Mouse (Mus musculus): ENCODE results near the gene Ctr9. TPM values are rescaled to one million over a fixed set of nuclear protein-coding genes. Genes with fewer than 3 reads are reported as not detected.

The Ctr9 gene
- polyA plus RNA-seq, 1 experiment from 2014 or later = 62.7 TPM

DNA sequence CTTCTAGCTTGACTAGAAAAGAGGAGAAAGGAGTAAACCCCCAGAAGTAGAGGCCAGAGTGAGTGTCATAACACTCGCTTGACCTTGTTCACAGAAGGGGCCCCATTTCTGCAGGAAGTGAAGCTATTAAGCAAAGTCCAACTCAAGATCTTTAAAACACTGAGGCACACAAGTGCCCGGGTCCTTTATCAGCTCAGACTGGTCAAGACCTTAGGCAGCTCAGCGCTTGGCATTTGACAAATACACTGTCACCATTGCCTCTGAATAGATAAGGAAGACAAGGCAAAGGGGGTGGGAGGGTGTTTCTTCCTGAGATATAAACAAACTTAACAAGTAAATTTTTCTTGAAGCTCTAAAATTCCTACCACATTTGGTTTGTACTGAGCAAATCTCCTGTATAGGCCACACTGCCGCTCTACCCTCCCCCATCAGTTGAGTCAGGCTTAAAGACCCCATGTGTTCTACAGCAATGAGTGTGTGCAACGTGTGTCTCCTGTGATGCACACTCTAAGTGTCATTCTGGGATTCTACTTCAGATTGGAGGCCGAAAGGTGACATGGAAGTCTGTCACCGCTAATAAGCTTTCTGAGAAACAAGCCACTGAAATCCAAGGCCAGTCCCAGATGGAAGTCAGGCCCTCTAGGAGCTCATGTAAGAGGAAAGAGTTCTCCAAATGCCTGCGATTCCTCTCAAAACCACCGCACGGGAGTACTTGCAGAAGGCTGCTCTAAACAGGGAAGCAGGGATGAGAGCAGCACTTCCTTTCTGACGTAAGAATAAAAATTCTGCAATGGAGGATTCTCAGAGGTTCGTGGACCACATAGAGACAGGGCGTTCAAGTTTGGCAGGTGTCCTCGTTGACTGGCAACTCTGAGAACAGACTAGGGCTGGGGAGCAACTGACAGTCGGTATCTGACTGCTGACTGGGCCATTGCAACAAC is 29.6 kb upstream of the Ctr9 start:
- ATAC-seq (ENCODE audit: insufficient number of reproducible peaks, low FRiP score, low TSS enrichment, low read depth) = no peak
- no peaks in the 10 kb centered on the region for H3K36me3 ChIP-seq
- H3K4me1 ChIP-seq = no peaks in the 10 kb centered on the region
- H3K9me3 ChIP-seq = no peaks in the 10 kb centered on the region
- no peak overlapping the region for H3K9ac ChIP-seq
- H3K27me3 ChIP-seq = no peaks in the 10 kb centered on the region
- no peak overlapping the region for H3K4me2 ChIP-seq
- 78% methylated on average over 15 of the region's 15 CpGs for WGBS
- no peak overlapping the region for H3K4me3 ChIP-seq
- H3K27ac ChIP-seq = no peak overlapping the region

DNA sequence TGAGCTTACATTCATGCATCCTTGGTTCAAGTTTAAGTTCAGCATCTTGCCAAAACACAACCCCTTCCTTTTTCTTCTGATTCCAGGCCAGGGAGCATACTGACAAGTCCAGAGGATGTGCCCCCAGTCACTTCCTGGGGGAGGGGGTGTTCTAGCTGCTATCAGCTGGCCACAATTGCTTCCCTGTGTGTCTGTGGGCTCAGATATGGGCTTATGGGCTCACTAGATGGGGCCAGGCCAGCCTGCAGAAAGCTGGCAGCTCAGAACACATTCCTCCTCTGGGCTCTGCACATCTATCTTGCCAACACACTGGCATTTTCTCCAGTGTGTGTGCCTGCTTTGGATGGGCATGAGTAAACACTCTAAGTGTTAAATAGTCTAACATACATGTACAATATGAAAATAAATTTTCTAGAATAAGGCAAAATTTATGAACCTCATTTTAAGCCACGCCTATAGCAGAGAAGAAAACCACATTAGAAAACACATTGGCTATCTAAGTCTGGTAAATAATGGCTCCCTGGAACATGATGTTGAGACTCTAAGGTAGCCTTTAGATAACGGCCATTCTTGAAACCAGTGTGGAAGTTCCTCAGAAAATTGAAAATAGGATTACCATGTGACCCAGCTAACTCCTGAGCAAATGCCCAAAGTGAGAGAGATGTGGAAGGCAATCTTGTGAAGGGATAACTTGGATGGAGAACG is 24.5 kb upstream of the Ctr9 start:
- no peak overlapping the region for H3K27ac ChIP-seq
- no peaks in the 10 kb centered on the region for H3K27me3 ChIP-seq
- H3K4me1 ChIP-seq = no peaks in the 10 kb centered on the region
- no peak overlapping the region for H3K4me3 ChIP-seq
- H3K9me3 ChIP-seq = no peaks in the 10 kb centered on the region
- ATAC-seq (ENCODE audit: insufficient number of reproducible peaks, low FRiP score, low TSS enrichment, low read depth) = no peak
- 85% methylated on average over 3 of the region's 3 CpGs for WGBS
- H3K36me3 ChIP-seq = no peaks in the 10 kb centered on the region
- H3K9ac ChIP-seq = no peak overlapping the region
- H3K4me2 ChIP-seq = no peak overlapping the region

- H3K9me3 ChIP-seq = no peaks in the 10 kb centered on the region
- H3K36me3 ChIP-seq = no peaks in the 10 kb centered on the region
- no peaks in the 10 kb centered on the region for H3K4me1 ChIP-seq
- H3K4me2 ChIP-seq = no peak overlapping the region
- no peak overlapping the region for H3K27ac ChIP-seq
- H3K9ac ChIP-seq = no peak overlapping the region; the same call in 1 of the 2 replicates
- no peak for ATAC-seq (ENCODE audit: insufficient number of reproducible peaks, low FRiP score, low TSS enrichment, low read depth)
- 72% methylated on average over 7 of the region's 7 CpGs for WGBS
- no peaks in the 10 kb centered on the region for H3K27me3 ChIP-seq
- no peak overlapping the region for H3K4me3 ChIP-seq
Observed at GRCm38 (mm10) chr7:111014039-111014605, 14.6 kb upstream of the Ctr9 start.

- H3K4me1 ChIP-seq = no peaks in the 10 kb centered on the region
- H3K4me3 ChIP-seq = no peak overlapping the region
- no peak overlapping the region for H3K4me2 ChIP-seq
- no peaks in the 10 kb centered on the region for H3K36me3 ChIP-seq
- no peaks in the 10 kb centered on the region for H3K9me3 ChIP-seq
- no peaks in the 10 kb centered on the region for H3K27me3 ChIP-seq
- 32% methylated on average over 5 of the region's 5 CpGs for WGBS
- no peak for ATAC-seq (ENCODE audit: insufficient number of reproducible peaks, low FRiP score, low TSS enrichment, low read depth)
- no peak overlapping the region for H3K9ac ChIP-seq
- no peak overlapping the region for H3K27ac ChIP-seq
Observed at GRCm38 (mm10) chr7:111014893-111015292, 13.9 kb upstream of the Ctr9 start.

DNA sequence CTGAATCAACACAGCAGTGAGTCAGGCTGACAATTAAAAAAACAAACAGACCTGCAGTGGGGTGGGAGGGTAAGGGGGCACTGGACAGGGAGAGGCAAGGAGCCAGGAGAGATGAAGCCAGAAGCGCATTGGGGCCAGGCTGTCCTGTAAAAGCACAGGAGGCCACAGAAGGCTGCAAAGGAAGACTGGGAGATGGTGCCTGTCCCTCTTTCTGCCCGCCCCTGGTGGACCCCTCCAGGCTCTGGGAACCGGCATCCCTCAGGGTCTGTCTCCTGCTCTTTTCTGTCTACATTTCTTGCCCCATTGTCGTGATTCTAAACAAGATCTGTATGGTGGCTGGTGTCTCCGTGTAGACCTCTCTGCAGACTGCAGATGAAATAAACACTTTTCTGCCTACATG is 13.0 kb upstream of the Ctr9 start:
- no peaks in the 10 kb centered on the region for H3K36me3 ChIP-seq
- ATAC-seq (ENCODE audit: insufficient number of reproducible peaks, low FRiP score, low TSS enrichment, low read depth) = no peak
- no peak overlapping the region for H3K9ac ChIP-seq
- H3K4me2 ChIP-seq = no peak overlapping the region
- H3K4me3 ChIP-seq = no peak overlapping the region
- WGBS = 72% methylated on average over 5 of the region's 5 CpGs
- no peaks in the 10 kb centered on the region for H3K4me1 ChIP-seq
- H3K9me3 ChIP-seq = no peaks in the 10 kb centered on the region
- no peak overlapping the region for H3K27ac ChIP-seq
- no peaks in the 10 kb centered on the region for H3K27me3 ChIP-seq

DNA sequence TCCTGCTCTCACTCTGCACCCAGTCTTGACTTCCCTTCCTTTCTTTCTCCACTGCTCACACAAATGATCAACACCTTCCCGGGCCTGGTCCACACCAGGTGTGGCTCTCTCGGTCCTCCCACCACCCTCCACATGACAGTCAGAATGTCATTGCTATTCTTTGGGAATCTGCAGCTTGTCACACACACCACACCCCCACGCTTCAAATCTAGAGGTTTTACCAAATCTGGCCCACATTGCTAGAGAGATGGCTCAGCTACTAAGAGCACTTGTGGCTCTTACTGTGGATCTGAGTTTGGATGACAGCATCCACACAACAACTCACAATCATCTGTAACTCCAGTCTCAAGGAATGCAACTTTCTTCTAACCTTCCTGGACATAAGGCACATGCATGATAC is 11.8 kb upstream of the Ctr9 start:
- no peak overlapping the region for H3K9ac ChIP-seq
- no peaks in the 10 kb centered on the region for H3K9me3 ChIP-seq
- ATAC-seq (ENCODE audit: insufficient number of reproducible peaks, low FRiP score, low TSS enrichment, low read depth) = no peak
- H3K27ac ChIP-seq = no peak overlapping the region
- no peak overlapping the region for H3K4me2 ChIP-seq
- no peaks in the 10 kb centered on the region for H3K4me1 ChIP-seq
- no peak overlapping the region for H3K4me3 ChIP-seq
- WGBS = 76% methylated on average over 3 of the region's 3 CpGs
- no peaks in the 10 kb centered on the region for H3K36me3 ChIP-seq
- H3K27me3 ChIP-seq = no peaks in the 10 kb centered on the region

DNA sequence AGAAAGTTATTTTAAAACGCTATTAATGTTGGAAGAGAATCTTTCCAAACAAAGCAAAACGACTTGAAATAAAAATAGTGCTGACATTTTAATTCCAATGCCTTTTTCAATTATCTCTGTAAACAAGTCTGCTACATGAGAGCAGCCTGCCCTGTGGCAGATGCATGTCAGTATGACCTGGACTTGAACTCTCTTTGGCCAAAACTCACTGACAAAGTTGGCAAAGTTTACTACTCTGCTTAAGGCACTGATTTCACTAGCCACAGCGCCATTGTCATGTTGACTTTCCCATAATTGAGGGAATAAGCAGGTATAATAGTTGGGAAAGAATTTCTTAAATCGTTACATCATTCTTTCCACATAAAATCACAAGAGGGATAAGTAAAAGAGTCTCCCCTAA is 7.9 kb upstream of the Ctr9 start:
- Histone ChIP-seq H3K27ac (no peak overlapping the region), H3K4me1 (no peaks in the 10 kb centered on the region), H3K4me3 (no peak overlapping the region), H3K9ac (no peak overlapping the region), H3K27me3 (no peaks in the 10 kb centered on the region), H3K9me3 (no peaks in the 10 kb centered on the region), H3K4me2 (no peak overlapping the region), H3K36me3 (no peaks in the 10 kb centered on the region)
- 52% methylated on average over 4 of the region's 4 CpGs for WGBS
- ATAC-seq (ENCODE audit: insufficient number of reproducible peaks, low FRiP score, low TSS enrichment, low read depth) = no peak

- no peak overlapping the region for H3K27ac ChIP-seq
- H3K36me3 ChIP-seq = no peaks in the 10 kb centered on the region
- no peaks in the 10 kb centered on the region for H3K27me3 ChIP-seq
- H3K4me2 ChIP-seq = no peak overlapping the region
- H3K4me3 ChIP-seq = no peak overlapping the region
- no peak overlapping the region for H3K9ac ChIP-seq
- WGBS = 38% methylated on average over 8 of the region's 8 CpGs
- ATAC-seq (ENCODE audit: insufficient number of reproducible peaks, low FRiP score, low TSS enrichment, low read depth) = no peak
- 0 out of 2 replicates have a peak, but pooled peaks cover 3% of the 10 kb centered on the region for H3K4me1 ChIP-seq
- H3K9me3 ChIP-seq = no peaks in the 10 kb centered on the region
Observed at GRCm38 (mm10) chr7:111024068-111024594, 4.6 kb upstream of the Ctr9 start.

GRCm38 (mm10) chr7:111024912-111025311 is 3.8 kb upstream of the Ctr9 start:
- Histone ChIP-seq H3K27me3 (no peaks in the 10 kb centered on the region), H3K27ac (no peak overlapping the region), H3K4me2 (no peak overlapping the region), H3K9me3 (no peaks in the 10 kb centered on the region), H3K4me3 (no peak overlapping the region), H3K4me1 (peaks cover 8% of the 10 kb centered on the region), H3K36me3 (no peaks in the 10 kb centered on the region), H3K9ac (no peak overlapping the region)
- no peak for ATAC-seq (ENCODE audit: insufficient number of reproducible peaks, low FRiP score, low TSS enrichment, low read depth)
- 58% methylated on average over 4 of the region's 4 CpGs for WGBS

DNA sequence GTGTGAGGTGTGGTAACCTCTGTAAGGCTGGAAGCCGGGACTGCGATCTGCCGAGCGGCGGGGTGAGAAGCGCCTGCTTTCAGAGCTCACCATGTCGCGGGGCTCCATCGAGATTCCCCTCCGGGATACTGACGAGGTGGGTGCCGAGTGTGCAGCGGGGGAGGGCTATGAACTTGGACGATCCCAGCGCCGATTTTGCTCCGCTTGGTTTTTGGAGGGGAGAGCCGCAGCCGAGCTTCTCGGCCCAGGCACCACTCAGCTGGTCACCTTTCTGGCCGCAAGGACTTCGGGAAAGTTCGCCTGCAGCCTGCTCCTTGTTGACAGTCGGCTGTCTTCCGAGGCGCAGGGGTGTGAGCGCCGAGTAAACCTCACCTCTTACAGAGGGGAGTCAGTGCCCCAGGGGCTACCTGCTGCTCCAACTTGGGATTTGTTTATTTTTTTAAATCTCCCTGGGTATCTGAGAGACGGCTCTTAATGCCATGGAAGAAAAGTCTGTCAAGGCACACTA is 349 bp downstream of the Ctr9 start:
- H3K4me2 ChIP-seq = peak overlapping the region; percentile 69
- H3K4me1 ChIP-seq = peaks cover 9% of the 10 kb centered on the region
- H3K27ac ChIP-seq = peak overlapping the region; percentile 96
- WGBS = under 1% methylated on average over 29 of the region's 29 CpGs
- no peaks in the 10 kb centered on the region for H3K27me3 ChIP-seq
- H3K4me3 ChIP-seq = peak overlapping the region; percentile 91
- H3K36me3 ChIP-seq = peaks cover 17% of the 10 kb centered on the region
- peak overlapping the region; percentile 69 for H3K9ac ChIP-seq
- H3K9me3 ChIP-seq = no peaks in the 10 kb centered on the region
- peak; percentile 68; the same call in 1 of the 2 replicates for ATAC-seq (ENCODE audit: insufficient number of reproducible peaks, low FRiP score, low TSS enrichment, low read depth)

DNA sequence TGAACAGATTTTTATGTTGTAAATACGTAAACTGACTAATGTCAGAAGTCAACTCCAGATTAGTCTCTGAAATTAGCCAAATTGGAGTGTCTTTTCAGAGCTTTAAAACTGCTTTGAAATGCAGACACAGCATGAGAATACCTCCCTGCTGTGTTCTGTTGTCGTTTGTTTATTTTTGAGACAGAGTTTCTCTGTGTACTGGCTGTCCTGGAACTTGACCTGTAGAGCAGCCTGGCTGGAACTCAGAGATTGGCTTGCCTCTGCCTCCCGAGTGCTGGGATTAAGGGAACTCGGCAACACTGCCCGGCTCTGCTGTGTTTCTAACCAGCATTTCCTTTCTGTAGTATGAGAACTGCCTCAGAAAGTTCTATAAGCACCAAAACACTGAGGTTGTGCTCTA is 20.2 kb downstream of the Ctr9 start:
- Histone ChIP-seq H3K9me3 (no peaks in the 10 kb centered on the region), H3K27ac (no peak overlapping the region), H3K4me3 (no peak overlapping the region), H3K9ac (no peak overlapping the region), H3K4me2 (no peak overlapping the region), H3K27me3 (no peaks in the 10 kb centered on the region), H3K4me1 (no peaks in the 10 kb centered on the region), H3K36me3 (peaks cover 91% of the 10 kb centered on the region)
- WGBS = 90% methylated on average over 5 of the region's 5 CpGs
- ATAC-seq (ENCODE audit: insufficient number of reproducible peaks, low FRiP score, low TSS enrichment, low read depth) = no peak
